Mouse (Mus musculus) liver, postnatal 0 days (tissue): ENCODE data around the gene Ube2a. TPM values are rescaled to one million over a fixed set of nuclear protein-coding genes. Genes with fewer than 3 reads are reported as not detected.
"Not testable (repeated sequence)": the region's sequence is repeated elsewhere in the genome, so short reads cannot be mapped to it uniquely, and the experiment has no call there.

Source experiments
- ATAC-seq: fragments of 200-750 bp; cut with Nextera tagmentation; 2 replicates; pipeline ENCODE4 v1.8.0; 2017; ENCODE audit warnings: mild to moderate bottlenecking, moderate library complexity
- DNase-seq: peaks from one replicate; pipeline ENCODE4 v3.0.0-alpha.2; 2016
- H3K27ac ChIP-seq: fragments of 300-500 bp; sonication (generic); 2 replicates; pipeline ENCODE4 v1.5.1; 2014; ENCODE audit warnings: antibody characterized with exemption, moderate library complexity, mild to moderate bottlenecking, low read depth
- H3K27me3 ChIP-seq: fragments of 300-500 bp; sonication (generic); 2 replicates; pipeline ENCODE4 v1.6.1; 2014; ENCODE audit warnings: low read length, control low read depth, mixed read lengths; ENCODE audit not compliant: insufficient read depth
- H3K36me3 ChIP-seq: fragments of 300-500 bp; sonication (generic); replicated peaks from 2 replicates; pipeline ENCODE4 v1.6.1; 2014; ENCODE audit warnings: mild to moderate bottlenecking, control low read depth, low read length, moderate library complexity, mixed read lengths; ENCODE audit not compliant: insufficient read depth
- H3K4me1 ChIP-seq: fragments of 300-500 bp; sonication (generic); 2 replicates; pipeline ENCODE4 v1.6.1; 2014; ENCODE audit warnings: antibody characterized with exemption, mild to moderate bottlenecking, control low read depth; ENCODE audit not compliant: insufficient read depth
- H3K4me2 ChIP-seq: fragments of 300-500 bp; sonication (generic); 2 replicates; pipeline ENCODE4 v1.6.1; 2014; ENCODE audit warnings: low read depth, mild to moderate bottlenecking, low read length, moderate library complexity, mixed read lengths
- H3K4me3 ChIP-seq: fragments of 300-500 bp; sonication (generic); 2 replicates; pipeline ENCODE4 v1.5.1; 2014; ENCODE audit warnings: low read depth, low read length
- H3K9ac ChIP-seq: fragments of 300-500 bp; sonication (generic); replicated peaks from 2 replicates; pipeline ENCODE4 v1.6.1; 2014; ENCODE audit warnings: mild to moderate bottlenecking, moderate library complexity
- H3K9me3 ChIP-seq: fragments of 300-500 bp; sonication (generic); 2 replicates; pipeline ENCODE4 v1.6.1; 2016; ENCODE audit warnings: mild to moderate bottlenecking, control low read depth, low read length, mixed read lengths
- CTCF ChIP-seq: sonication (generic); IDR thresholded peaks from 2 replicates; pipeline ENCODE4 v1.5.1; 2016; ENCODE audit warnings: antibody characterized with exemption, low read depth
- EP300 ChIP-seq: IDR thresholded peaks from 2 replicates; pipeline ENCODE4 v1.6.1; 2016; ENCODE audit warnings: antibody characterized with exemption, low read depth, mild to moderate bottlenecking
- WGBS: fragments of 180-500 bp; shearing (Covaris S2); extraction: QIAGEN DNeasy Blood & Tissue Kit; methylation state at CpG from one replicate; pipeline ENCODE4 v1.1.7; 2014; ENCODE audit not compliant: insufficient replicate concordance; 5-methylcytosine and 5-hydroxymethylcytosine counted together
- polyA plus RNA-seq: library from polyadenylated mRNA; unstranded; fragments of >200 nt; fragmentation: Nextera tagmentation; extraction: Ambion mirVana; gene quantifications from 2 replicates; pipeline ENCODE4 v1.2.1, GENCODE M21; 2015

The Ube2a gene
- polyA plus RNA-seq, 1 experiment from 2014 or later, result 92.5 TPM

DNA sequence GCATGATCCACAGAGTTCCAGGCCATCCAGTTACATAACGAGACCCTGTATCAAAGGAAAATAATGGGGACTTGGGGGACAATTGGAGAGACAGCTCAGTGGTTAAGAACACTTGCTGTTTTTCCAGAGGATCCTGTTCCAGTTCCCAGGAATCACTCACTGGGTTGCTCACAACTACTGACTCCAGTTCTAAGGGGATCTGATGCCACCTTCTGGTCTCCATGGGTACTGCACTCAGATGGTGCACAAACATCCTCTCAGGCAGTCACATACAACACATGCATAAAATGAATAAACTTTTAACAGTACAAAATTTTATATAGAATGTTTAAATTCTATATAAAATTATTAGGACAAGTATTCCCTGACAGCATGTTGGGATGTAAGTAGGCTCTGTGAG lies 11.0 kb downstream of the Ube2a start:
- Histone ChIP-seq H3K4me3 (no peak overlapping the region), H3K9ac (no peak overlapping the region), H3K27ac (no peak overlapping the region), H3K4me1 (no peaks in the 10 kb centered on the region), H3K9me3 (no peaks in the 10 kb centered on the region), H3K36me3 (peaks cover 5% of the 10 kb centered on the region), H3K27me3 (no peaks in the 10 kb centered on the region), H3K4me2 (no peak overlapping the region)
- ATAC-seq (no peak), DNase-seq (peak; percentile 36)
- WGBS, result 77% methylated on average over 1 of the region's 1 CpGs
- TF ChIP-seq CTCF (peak; percentile 66), EP300 (no peak)

DNA sequence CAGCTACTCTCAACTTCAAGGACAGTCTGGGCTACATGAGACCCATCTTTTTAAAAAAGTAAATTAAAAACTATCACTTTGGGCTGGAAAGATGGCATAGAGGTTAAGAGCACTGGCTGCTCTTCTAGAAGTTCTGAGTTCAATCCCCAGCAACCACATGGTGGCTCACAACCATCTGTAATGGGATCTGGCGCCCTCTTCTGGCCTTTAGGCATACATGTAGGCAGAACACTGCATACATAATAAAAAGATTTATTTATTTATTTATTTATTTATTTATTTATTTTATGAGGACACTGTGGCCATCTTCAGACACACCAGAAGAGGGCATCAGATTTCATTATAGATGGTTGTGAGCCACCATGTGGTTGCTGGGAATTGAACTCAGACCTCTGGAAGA lies 25.2 kb downstream of the Ube2a start:
- peak; percentile 13 for DNase-seq
- not testable (repeated sequence) for H3K4me3 ChIP-seq, ATAC-seq, H3K4me1 ChIP-seq, H3K27me3 ChIP-seq, H3K27ac ChIP-seq, H3K9ac ChIP-seq, H3K4me2 ChIP-seq, H3K36me3 ChIP-seq, H3K9me3 ChIP-seq
- 25% methylated on average over 1 of the region's 1 CpGs for WGBS
- peak; percentile 52 for TF ChIP-seq CTCF

DNA sequence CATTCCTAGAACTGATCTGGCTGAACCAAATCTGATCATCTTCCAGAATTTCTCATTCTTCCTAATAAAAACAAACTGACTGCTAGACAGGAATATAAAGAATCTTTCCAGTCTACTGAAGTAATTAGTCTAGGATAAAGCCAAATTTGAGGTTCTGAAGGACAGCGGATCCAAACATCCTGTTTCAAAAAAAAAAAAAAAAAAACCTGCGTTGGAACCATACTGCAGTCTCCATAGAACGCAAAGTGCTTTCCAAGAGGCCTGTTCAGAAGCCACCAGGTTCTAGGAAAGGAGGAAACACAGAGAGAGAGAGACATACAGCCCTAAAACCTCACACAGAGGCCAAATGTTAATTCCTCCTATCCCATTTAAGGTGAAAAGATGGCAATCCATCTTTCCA lies 28.0 kb downstream of the Ube2a start:
- Histone ChIP-seq H3K4me2 (peak overlapping the region; percentile 85; the same call in 1 of the 2 replicates), H3K27ac (no peak overlapping the region)

DNA sequence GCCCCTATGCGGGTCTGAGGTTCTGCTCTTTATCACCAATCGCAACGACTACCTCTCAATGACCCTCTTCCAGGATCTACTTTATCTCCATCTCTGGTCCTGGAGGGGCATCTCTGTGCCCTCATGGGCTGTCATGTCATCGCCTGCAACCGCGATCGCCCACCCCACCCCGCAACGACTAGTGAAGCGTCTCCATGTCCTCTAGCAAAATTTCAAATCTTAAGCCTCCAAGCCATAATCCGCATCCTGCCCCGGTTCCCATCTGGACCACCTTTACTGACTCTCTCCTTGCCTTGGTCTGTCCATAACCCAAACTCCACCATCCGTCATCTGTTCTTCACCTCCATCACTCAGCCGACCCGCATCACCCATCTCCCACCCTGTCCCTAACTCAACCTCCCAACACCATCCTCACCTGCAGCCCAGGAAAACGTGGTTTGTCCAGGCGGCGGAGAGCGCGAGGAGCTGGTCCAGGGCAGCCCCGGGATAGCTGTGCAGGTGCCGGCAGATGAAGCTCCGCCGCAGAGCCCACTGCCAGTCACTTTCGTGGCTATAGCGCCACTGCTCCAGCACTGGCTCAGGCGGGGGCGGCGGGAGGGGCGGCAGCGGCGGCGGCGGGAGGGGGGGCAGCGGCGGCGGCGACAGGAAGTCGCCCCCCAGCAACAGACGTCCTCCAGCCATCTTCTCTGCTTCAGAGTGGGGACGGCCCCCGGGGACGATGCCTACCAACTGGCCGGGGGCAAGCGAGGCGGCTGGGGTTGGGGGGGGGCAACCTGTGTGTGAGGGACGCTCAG lies 28.8 kb downstream of the Ube2a start, which contains the start of gene Nkrf:
Gene Nkrf, minus strand, starts transcription at position 579 of the 794 bp plus-strand sequence.
- ATAC-seq, result peak; percentile 46
- Histone ChIP-seq H3K9me3 (no peaks in the 10 kb centered on the region), H3K4me3 (peak within 1 kb of the TSS; percentile 62), H3K4me1 (0 out of 2 replicates have a peak, but pooled peaks cover 3% of the 10 kb centered on the region), H3K9ac (peak within 1 kb of the TSS; percentile 74), H3K36me3 (no peaks in the 10 kb centered on the region), H3K27ac (peak within 1 kb of the TSS; percentile 66), H3K27me3 (no peaks in the 10 kb centered on the region), H3K4me2 (peak within 1 kb of the TSS; percentile 85)
- WGBS, result 28% methylated on average over 34 of the region's 47 CpGs
- TF ChIP-seq EP300 (no peak), CTCF (no peak)
- DNase-seq, result peak; percentile 40

More for the DNA sequence above, 28.0 kb downstream of the Ube2a start:
- no peak for ATAC-seq
- TF ChIP-seq CTCF (no peak), EP300 (no peak)
- H3K9me3 ChIP-seq, result no peaks in the 10 kb centered on the region
- H3K9ac ChIP-seq, result no peak overlapping the region
- peak overlapping the region; percentile 62 for H3K4me3 ChIP-seq
- WGBS, result 46% methylated on average over 3 of the region's 3 CpGs
- no peak for DNase-seq
- H3K27me3 ChIP-seq, result no peaks in the 10 kb centered on the region
- H3K36me3 ChIP-seq, result no peaks in the 10 kb centered on the region
- H3K4me1 ChIP-seq, result 0 out of 2 replicates have a peak, but pooled peaks cover 3% of the 10 kb centered on the region

DNA sequence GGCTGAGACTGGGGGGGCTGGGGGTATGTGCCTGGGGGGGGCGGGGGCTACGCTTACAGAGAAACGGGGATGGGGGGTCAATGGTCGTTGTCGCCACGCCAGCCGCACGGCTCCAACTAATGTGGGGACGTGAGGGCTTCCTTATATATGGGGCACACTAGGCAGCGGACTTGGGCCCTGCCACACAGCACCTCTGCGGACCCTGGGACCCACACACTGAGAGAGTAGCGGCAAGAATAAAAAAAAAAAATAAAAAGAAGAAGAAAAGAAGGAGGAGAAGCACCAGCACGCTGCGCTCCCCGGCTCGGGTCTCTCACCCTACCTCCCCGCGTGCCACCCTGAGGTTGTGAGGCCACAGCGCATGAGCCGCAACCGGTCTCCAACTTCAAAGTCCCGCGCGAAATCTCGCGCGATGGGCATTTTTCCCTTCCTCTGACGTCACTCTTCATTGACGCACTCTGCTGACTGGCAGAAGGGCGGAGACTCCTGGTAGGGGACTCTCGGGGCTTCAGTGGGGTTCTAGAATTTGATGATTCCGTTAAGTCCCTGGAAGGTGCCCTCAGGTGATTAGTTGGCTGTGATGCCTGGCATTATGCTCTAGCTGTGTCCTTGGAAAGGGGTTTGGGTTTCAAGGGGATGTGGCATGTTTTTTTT lies 29.5 kb downstream of the Ube2a start:
- peak; percentile 89 for DNase-seq
- TF ChIP-seq EP300, result peak; percentile 54; the same call in 1 of the 2 replicates
- no peak for TF ChIP-seq CTCF
- Histone ChIP-seq H3K27ac (peak overlapping the region; percentile 66), H3K9ac (peak overlapping the region; percentile 74), H3K4me3 (peak overlapping the region; percentile 62), H3K9me3 (no peaks in the 10 kb centered on the region), H3K27me3 (no peaks in the 10 kb centered on the region), H3K4me2 (peak overlapping the region; percentile 85), H3K36me3 (no peaks in the 10 kb centered on the region), H3K4me1 (0 out of 2 replicates have a peak, but pooled peaks cover 3% of the 10 kb centered on the region)
- 19% methylated on average over 31 of the region's 32 CpGs for WGBS
- ATAC-seq, result peak; percentile 95

DNA sequence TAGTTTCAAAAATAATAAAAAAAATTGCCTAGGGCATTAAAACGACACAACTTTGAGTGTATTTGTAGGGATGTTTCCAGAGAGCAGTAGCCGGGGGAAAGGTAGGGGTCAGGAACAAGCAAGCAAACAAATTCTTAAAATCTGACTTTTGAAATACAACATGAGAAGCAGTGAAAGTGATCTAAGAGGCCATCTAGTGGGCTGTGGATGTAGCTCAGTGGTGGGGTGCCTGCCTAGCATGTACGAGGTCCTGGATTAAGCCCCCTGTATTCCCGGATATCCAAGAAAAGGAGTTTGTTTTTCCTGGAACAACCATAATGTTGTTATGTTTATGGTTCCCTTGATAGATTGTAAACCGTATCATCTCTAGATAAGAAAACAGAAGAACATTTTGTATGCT lies 32.8 kb downstream of the Ube2a start:
- H3K4me3 ChIP-seq, result no peak overlapping the region
- H3K36me3 ChIP-seq, result no peaks in the 10 kb centered on the region
- WGBS, result 31% methylated on average over 5 of the region's 5 CpGs
- H3K4me1 ChIP-seq, result 0 out of 2 replicates have a peak, but pooled peaks cover 3% of the 10 kb centered on the region
- no peaks in the 10 kb centered on the region for H3K27me3 ChIP-seq
- no peak overlapping the region for H3K9ac ChIP-seq
- TF ChIP-seq EP300 (no peak), CTCF (peak; percentile 35)
- no peak overlapping the region for H3K27ac ChIP-seq
- H3K4me2 ChIP-seq, result no peak overlapping the region
- ATAC-seq, result no peak
- no peaks in the 10 kb centered on the region for H3K9me3 ChIP-seq
- no peak for DNase-seq
